Mouse (Mus musculus): ENCODE measurements around the gene Nup133. TPM values are rescaled to one million over a fixed set of nuclear protein-coding genes. Genes with fewer than 3 reads are reported as not detected.
A peak's percentile ranks its signal among the peaks of the same experiment; 100 is the strongest.
"Not testable (repeated sequence)": the region's sequence is repeated elsewhere in the genome, so short reads cannot be mapped to it uniquely, and the experiment has no call there.

The Nup133 gene
- polyA plus RNA-seq, 1 experiment from 2014 or later: 22.3 TPM

GRCm38 (mm10) chr8:123978166-123978838, 29.2 kb upstream of the Nup133 start:
- Histone ChIP-seq H3K27ac (replicated peaks) (no peak overlapping the region), H3K4me2 (no peak overlapping the region), H3K4me1 (replicated peaks) (peaks cover 28% of the 10 kb centered on the region), H3K36me3 (no peaks in the 10 kb centered on the region), H3K9me3 (no peaks in the 10 kb centered on the region), H3K4me3 (no peak overlapping the region), H3K27me3 (no peaks in the 10 kb centered on the region), H3K9ac (no peak overlapping the region)
- WGBS: 70% methylated on average over 14 of the region's 14 CpGs
- no peak for ATAC-seq (ENCODE audit: low read depth)

DNA sequence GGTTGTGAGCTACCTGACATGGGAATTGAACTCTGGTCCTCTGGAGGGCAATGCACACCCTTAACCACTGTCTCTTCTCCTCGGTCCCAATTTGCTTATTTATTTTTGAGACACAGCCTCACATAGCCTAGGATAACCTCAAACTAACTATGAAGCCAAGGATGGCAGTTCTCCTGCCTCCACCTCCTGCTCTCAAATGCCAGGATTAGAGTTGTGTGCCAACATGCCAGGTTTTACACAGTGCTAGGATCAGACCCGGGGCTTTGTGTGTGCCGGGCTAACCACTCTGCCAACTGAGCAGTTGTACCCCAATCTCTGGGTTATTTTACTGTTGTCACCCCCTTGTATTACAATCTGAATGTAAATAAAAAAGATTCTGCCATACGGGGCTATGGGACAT, 28.4 kb upstream of the Nup133 start:
- no peak for ATAC-seq (ENCODE audit: low read depth)
- 89% methylated on average over 4 of the region's 4 CpGs for WGBS
- Histone ChIP-seq H3K4me3 (no peak overlapping the region), H3K27ac (replicated peaks) (no peak overlapping the region), H3K4me2 (no peak overlapping the region), H3K9ac (no peak overlapping the region), H3K4me1 (replicated peaks) (peaks cover 24% of the 10 kb centered on the region), H3K36me3 (no peaks in the 10 kb centered on the region), H3K9me3 (no peaks in the 10 kb centered on the region), H3K27me3 (no peaks in the 10 kb centered on the region)

DNA sequence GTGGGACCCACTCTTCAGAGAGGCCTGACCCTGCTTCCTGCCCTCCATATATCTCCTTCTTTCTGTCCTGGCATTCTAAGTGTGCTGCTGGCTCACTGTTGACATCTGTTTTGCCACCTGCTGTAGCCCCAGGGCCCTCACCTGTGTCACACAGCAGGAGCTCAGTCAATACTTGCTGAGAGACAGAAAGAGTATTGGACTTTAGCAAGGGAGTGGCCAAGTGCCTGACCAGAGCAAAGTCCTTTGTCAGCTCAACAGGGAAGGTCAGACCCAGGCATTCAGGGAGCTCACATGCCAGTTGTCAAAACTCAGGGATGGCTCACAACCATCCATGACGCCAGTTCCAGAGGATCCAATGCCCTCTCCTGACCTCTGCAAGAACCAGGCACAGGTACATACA, 24.4 kb upstream of the Nup133 start:
- H3K9me3 ChIP-seq: no peaks in the 10 kb centered on the region
- H3K4me3 ChIP-seq: no peak overlapping the region
- no peak overlapping the region for H3K27ac ChIP-seq (replicated peaks)
- H3K36me3 ChIP-seq: peaks cover 15% of the 10 kb centered on the region; the same call in 1 of the 2 replicates
- 74% methylated on average over 1 of the region's 1 CpGs for WGBS
- no peak overlapping the region for H3K9ac ChIP-seq
- H3K4me1 ChIP-seq (replicated peaks): no peaks in the 10 kb centered on the region
- no peak for ATAC-seq (ENCODE audit: low read depth)
- no peak overlapping the region for H3K4me2 ChIP-seq
- H3K27me3 ChIP-seq: no peaks in the 10 kb centered on the region

GRCm38 (mm10) chr8:123966896-123967295, 17.8 kb upstream of the Nup133 start:
- no peaks in the 10 kb centered on the region for H3K4me1 ChIP-seq (replicated peaks)
- H3K27ac ChIP-seq (replicated peaks): no peak overlapping the region
- H3K9ac ChIP-seq: no peak overlapping the region
- H3K36me3 ChIP-seq: peaks cover 48% of the 10 kb centered on the region
- H3K4me2 ChIP-seq: no peak overlapping the region
- H3K9me3 ChIP-seq: no peaks in the 10 kb centered on the region
- H3K27me3 ChIP-seq: no peaks in the 10 kb centered on the region
- WGBS: 78% methylated on average over 2 of the region's 2 CpGs
- no peak overlapping the region for H3K4me3 ChIP-seq
- ATAC-seq (ENCODE audit: low read depth): no peak

DNA sequence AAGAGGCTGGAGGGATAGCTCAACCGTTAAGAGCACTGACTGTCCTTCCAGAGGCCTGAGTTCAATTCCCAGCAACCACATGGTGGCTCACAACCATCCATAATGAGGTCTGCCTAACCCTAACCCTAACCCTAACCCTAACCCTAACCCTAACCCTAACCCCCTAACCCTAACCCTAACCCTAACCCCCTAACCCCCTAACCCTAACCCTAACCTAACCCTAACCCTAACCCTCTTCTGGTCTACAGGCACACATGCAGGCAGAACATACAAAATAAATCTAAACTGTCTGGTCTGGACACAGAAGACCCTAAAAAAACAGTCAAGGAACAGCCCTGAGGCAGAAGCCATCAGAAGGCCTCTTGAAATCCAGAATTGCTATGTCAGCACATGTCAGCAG, 12.3 kb upstream of the Nup133 start:
- Histone ChIP-seq H3K4me2 (no peak overlapping the region), H3K4me3 (no peak overlapping the region), H3K36me3 (peaks cover 75% of the 10 kb centered on the region), H3K4me1 (replicated peaks) (no peaks in the 10 kb centered on the region), H3K27ac (replicated peaks) (no peak overlapping the region), H3K9me3 (no peaks in the 10 kb centered on the region), H3K9ac (no peak overlapping the region), H3K27me3 (no peaks in the 10 kb centered on the region)
- ATAC-seq (ENCODE audit: low read depth): no peak
- 80% methylated on average over 1 of the region's 1 CpGs for WGBS

- not testable (repeated sequence) for ATAC-seq (ENCODE audit: low read depth); H3K9ac ChIP-seq; H3K27ac ChIP-seq (replicated peaks); H3K4me2 ChIP-seq; H3K4me3 ChIP-seq; H3K9me3 ChIP-seq; H3K27me3 ChIP-seq; H3K4me1 ChIP-seq (replicated peaks)
- WGBS: 84% methylated on average over 5 of the region's 5 CpGs
- peaks cover 74% of the 10 kb centered on the region for H3K36me3 ChIP-seq
These were observed 11.5 kb upstream of the Nup133 start for GRCm38 (mm10) chr8:123960556-123960955.

- Histone ChIP-seq H3K4me1 (replicated peaks) (no peaks in the 10 kb centered on the region), H3K4me2 (no peak overlapping the region), H3K4me3 (no peak overlapping the region), H3K9ac (no peak overlapping the region), H3K27ac (replicated peaks) (no peak overlapping the region), H3K9me3 (no peaks in the 10 kb centered on the region), H3K36me3 (peaks cover 77% of the 10 kb centered on the region), H3K27me3 (no peaks in the 10 kb centered on the region)
- ATAC-seq (ENCODE audit: low read depth): no peak
- WGBS: 94% methylated on average over 9 of the region's 9 CpGs
These were observed 11.0 kb upstream of the Nup133 start for GRCm38 (mm10) chr8:123960056-123960455.

DNA sequence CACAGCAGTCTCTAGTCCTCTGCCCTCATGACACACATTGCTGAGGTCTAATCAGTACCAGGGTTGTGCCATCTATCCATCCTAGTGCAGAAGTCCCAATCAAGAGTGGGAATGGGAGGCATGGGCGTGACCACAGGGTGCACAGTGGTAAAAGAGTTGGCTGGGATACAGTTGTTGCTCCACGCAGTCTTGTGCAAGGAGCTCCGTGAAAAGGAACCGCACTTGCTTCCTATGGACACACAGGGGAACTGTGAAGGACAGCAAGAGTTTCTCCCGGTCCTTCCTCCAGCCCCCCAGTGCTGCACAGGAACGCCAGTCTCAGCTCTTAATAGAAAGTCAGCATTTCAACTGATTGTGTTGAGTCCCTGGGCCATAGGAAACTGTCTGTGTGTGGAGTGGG, 10.4 kb upstream of the Nup133 start:
- Histone ChIP-seq H3K4me1 (replicated peaks) (no peaks in the 10 kb centered on the region), H3K4me3 (no peak overlapping the region), H3K9me3 (no peaks in the 10 kb centered on the region), H3K27ac (replicated peaks) (no peak overlapping the region), H3K4me2 (no peak overlapping the region), H3K9ac (no peak overlapping the region), H3K36me3 (peaks cover 77% of the 10 kb centered on the region), H3K27me3 (no peaks in the 10 kb centered on the region)
- 92% methylated on average over 6 of the region's 6 CpGs for WGBS
- ATAC-seq (ENCODE audit: low read depth): no peak

DNA sequence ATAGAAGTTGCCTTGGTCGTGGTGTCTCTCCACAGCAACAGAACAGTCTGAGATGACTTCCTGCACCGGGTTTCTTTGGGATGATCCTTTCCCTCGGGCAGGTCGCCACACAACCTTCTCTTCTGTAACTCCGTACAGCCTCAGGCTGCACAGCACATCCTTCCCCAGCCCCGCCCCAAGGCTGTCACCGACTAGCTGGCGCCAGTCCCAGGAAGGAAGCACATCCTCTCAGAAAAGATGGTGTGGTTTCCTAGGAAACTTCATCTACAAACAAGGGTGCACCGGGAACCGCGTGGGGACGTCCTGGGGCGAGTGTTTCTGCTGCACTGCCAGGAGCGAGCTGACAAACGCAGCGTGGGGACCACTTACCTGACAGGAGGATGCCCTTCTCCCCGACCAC, 9.1 kb upstream of the Nup133 start:
- no peaks in the 10 kb centered on the region for H3K4me1 ChIP-seq (replicated peaks)
- WGBS: 80% methylated on average over 17 of the region's 17 CpGs
- ATAC-seq (ENCODE audit: low read depth): no peak
- H3K36me3 ChIP-seq: peaks cover 79% of the 10 kb centered on the region
- H3K9me3 ChIP-seq: no peaks in the 10 kb centered on the region
- no peak overlapping the region for H3K9ac ChIP-seq
- H3K4me2 ChIP-seq: no peak overlapping the region
- no peak overlapping the region for H3K4me3 ChIP-seq
- H3K27me3 ChIP-seq: no peaks in the 10 kb centered on the region
- H3K27ac ChIP-seq (replicated peaks): no peak overlapping the region

- no peak for ATAC-seq (ENCODE audit: low read depth)
- Histone ChIP-seq H3K36me3 (peaks cover 51% of the 10 kb centered on the region), H3K9me3 (no peaks in the 10 kb centered on the region), H3K4me1 (replicated peaks) (peaks cover 8% of the 10 kb centered on the region), H3K27me3 (no peaks in the 10 kb centered on the region), H3K4me3 (no peak overlapping the region), H3K9ac (no peak overlapping the region), H3K27ac (replicated peaks) (no peak overlapping the region), H3K4me2 (no peak overlapping the region)
- WGBS: 94% methylated on average over 8 of the region's 8 CpGs
These were observed 5.2 kb upstream of the Nup133 start for GRCm38 (mm10) chr8:123954246-123954645.

DNA sequence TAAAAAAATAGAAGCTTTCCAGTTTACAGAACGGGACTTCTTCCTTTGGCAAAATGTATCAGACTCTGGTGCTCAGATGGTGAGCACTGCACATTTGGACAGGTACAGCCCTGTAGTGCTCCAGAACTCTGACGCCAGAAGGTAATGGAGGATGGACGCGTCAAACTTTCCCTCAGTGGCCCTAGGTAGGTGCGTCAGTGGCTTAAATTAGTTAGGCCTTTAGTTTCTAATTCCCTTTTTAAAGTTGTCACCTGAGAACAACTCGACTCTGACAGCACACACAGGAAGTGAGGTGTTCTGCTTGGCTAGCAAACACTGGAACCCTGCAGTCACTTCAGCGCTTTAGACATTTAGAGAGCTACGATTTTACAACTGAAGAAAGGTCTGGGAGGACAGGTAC, 4.6 kb upstream of the Nup133 start:
- Histone ChIP-seq H3K9me3 (no peaks in the 10 kb centered on the region), H3K4me2 (no peak overlapping the region), H3K27ac (replicated peaks) (no peak overlapping the region), H3K27me3 (no peaks in the 10 kb centered on the region), H3K4me3 (no peak overlapping the region), H3K36me3 (peaks cover 45% of the 10 kb centered on the region), H3K4me1 (replicated peaks) (peaks cover 8% of the 10 kb centered on the region), H3K9ac (no peak overlapping the region)
- WGBS: 90% methylated on average over 8 of the region's 8 CpGs
- no peak for ATAC-seq (ENCODE audit: low read depth)

GRCm38 (mm10) chr8:123950077-123950802, 1.2 kb upstream of the Nup133 start:
- Histone ChIP-seq H3K27ac (replicated peaks) (peak overlapping the region; percentile 90; the same call in 1 of the 2 replicates), H3K9ac (peak overlapping the region; percentile 91)
- ATAC-seq (ENCODE audit: low read depth): no peak

GRCm38 (mm10) chr8:123949686-123949986, 571 bp upstream of the Nup133 start:
- H3K27me3 ChIP-seq: no peaks in the 10 kb centered on the region
- no peaks in the 10 kb centered on the region for H3K9me3 ChIP-seq
- WGBS: 4% methylated on average over 10 of the region's 10 CpGs
- H3K4me2 ChIP-seq: peak overlapping the region; percentile 98
- peak overlapping the region; percentile 77 for H3K4me3 ChIP-seq
- peaks cover 32% of the 10 kb centered on the region for H3K36me3 ChIP-seq
- peak; percentile 28; the same call in 1 of the 2 replicates for ATAC-seq (ENCODE audit: low read depth)
- H3K9ac ChIP-seq: peak overlapping the region; percentile 91
- peak overlapping the region; percentile 90 for H3K27ac ChIP-seq (replicated peaks)
- H3K4me1 ChIP-seq (replicated peaks): peaks cover 16% of the 10 kb centered on the region

More at GRCm38 (mm10) chr8:123950077-123950802, 1.2 kb upstream of the Nup133 start:
- Histone ChIP-seq H3K4me1 (replicated peaks) (peaks cover 16% of the 10 kb centered on the region), H3K4me2 (peak overlapping the region; percentile 98), H3K36me3 (peaks cover 29% of the 10 kb centered on the region), H3K27me3 (no peaks in the 10 kb centered on the region), H3K4me3 (peak overlapping the region; percentile 77), H3K9me3 (no peaks in the 10 kb centered on the region)
- 34% methylated on average over 10 of the region's 10 CpGs for WGBS
